Mouse (Mus musculus) left cerebral cortex, postnatal 4 days (tissue): ENCODE measurements around the gene Hdac7. TPM values are rescaled to one million over a fixed set of nuclear protein-coding genes. Genes with fewer than 3 reads are reported as not detected.

Experiments
- DNase-seq: peaks from one replicate; pipeline ENCODE4 v3.0.0-alpha.2; 2022
- intact Hi-C: fragments of 180-260 bp; cut with DNase I; formaldehyde crosslinking; loops from one replicate; pipeline ENCODE4 v1.15.1; 2025
- total RNA-seq, 2 experiments: library from RNA; stranded (reverse); gene quantifications; 2 replicates each; pipeline ENCODE4 v1.2.3; 2021

The Hdac7 gene
- total RNA-seq, 2 experiments from 2014 or later = 41.0 to 41.3 TPM

GRCm38 (mm10) chr15:97858431-97858830, 14.1 kb upstream of the Hdac7 start:
- DNase-seq = no peak
- intact Hi-C loops = loop anchor here (10.0 kb wide), 1 partner anchor 96 kb away; no protein-coding TSS in a partner anchor

DNA sequence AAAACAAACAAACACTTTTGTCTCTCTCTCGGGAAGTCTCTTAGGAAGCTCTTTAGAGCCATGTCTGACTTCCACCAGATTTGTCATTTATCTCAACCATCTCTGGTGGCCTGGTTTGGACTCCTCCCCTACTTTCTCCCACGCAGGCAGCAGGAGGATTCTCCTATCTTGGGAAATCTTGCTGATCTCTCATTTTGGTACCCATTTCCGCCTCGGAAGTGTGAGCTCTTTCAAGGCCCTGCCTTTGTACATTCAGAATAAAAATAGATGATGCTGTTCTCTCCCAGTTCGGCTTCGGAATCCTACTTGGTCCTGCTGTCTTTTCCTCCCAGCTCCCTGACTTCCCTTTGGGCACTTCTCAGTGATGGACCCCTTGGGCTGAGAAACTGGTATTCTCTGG, 10.2 kb upstream of the Hdac7 start:
- intact Hi-C loops = loop anchor here (10.0 kb wide), 1 partner anchor 100 kb away; no protein-coding TSS in a partner anchor
- no peak for DNase-seq

GRCm38 (mm10) chr15:97854059-97854458, 9.8 kb upstream of the Hdac7 start:
- intact Hi-C loops = loop anchor here (10.0 kb wide), 1 partner anchor 101 kb away; no protein-coding TSS in a partner anchor
- DNase-seq = no peak

DNA sequence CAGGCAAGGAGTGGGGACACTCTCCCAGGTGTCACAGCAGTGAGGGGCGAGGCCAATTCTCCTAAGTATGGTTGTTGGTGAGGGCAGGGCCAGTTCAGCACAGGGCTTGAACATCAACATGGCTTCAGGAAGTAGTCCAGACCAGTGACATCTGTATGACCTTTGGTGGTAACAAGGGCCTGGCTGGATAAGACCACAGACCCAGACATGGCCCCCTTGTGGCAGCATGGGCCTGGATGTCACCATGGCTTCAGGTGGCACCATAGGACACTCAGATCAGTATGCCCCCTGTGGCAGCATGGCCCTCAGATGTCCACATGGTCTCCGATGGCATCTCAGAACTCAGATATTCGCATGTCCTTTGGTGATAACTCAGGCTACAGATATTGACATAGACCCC, 8.0 kb upstream of the Hdac7 start:
- intact Hi-C loops = loop anchor here (10.0 kb wide), 1 partner anchor 103 kb away; no protein-coding TSS in a partner anchor
- DNase-seq = no peak

DNA sequence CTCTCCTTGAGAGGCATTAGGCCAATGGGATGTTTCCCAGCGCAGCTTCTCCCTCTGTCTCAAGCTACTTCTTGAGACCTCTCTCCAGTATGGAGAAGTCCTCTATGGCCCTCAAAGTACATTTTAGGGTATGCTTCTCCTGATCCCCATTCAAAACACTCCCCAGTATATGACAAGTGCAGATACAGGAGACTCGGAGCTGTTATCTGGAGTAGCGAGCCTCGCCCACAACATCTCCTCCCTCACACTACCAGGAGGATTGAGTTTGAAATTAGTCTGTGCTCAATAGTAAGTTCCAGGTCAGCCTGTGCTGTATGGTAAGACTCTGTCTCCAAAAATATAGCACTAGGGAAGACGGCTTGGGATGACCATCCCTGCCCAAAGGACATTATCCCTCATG, 6.7 kb upstream of the Hdac7 start:
- intact Hi-C loops = loop anchor here (10.0 kb wide), 1 partner anchor 104 kb away; no protein-coding TSS in a partner anchor
- DNase-seq = no peak

DNA sequence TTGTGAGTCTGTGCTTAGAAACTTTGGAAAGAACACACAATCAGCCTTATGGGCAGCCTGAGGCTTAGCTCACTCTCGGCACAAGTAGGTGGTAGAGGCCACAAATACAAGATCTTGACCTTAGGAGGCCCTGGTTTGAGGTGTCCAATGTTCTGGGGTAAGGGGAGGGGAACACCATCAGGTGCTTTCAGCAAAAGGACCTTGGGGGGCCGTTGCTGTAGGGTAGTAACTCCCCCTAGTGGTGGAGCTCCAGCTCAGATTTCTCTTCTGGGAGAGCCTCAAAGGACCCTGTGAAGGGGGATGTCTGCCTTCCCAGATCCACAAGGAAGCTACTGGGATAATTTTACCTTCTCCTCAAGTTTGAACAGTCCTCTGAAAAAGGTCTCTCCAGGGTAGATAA, 6.1 kb upstream of the Hdac7 start:
- intact Hi-C loops = loop anchor here (10.0 kb wide), 1 partner anchor 104 kb away; no protein-coding TSS in a partner anchor
- DNase-seq = no peak

- intact Hi-C loops = loop anchor here (5.0 kb wide), 1 partner anchor 132 kb away; no protein-coding TSS in a partner anchor
These were observed 5.0 kb upstream of the Hdac7 start for GRCm38 (mm10) chr15:97849116-97849911.

DNA sequence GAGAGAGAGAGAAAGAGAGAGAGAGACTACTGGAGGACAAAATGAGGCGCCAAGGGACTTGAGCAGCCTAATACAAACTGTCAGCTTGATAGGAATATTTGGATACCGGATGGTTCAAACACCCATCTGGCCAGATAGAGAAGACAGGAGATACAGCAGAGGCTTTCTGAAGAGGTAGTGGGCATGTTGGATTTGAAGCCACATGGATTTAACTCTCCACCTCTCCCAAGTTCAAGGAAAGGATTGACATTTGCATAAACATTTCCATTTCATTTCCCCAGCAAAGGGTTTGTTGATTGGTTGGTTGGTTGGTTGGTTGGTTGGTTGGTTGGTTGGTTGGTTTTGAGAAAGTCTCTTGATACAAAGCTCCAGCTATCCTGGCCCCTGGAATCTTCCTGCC, 3.6 kb upstream of the Hdac7 start:
- intact Hi-C loops = loop anchor here (5.0 kb wide), 1 partner anchor 131 kb away; no protein-coding TSS in a partner anchor
- DNase-seq = no peak

More at GRCm38 (mm10) chr15:97849116-97849911, 5.0 kb upstream of the Hdac7 start:
- DNase-seq = peak; percentile 91

DNA sequence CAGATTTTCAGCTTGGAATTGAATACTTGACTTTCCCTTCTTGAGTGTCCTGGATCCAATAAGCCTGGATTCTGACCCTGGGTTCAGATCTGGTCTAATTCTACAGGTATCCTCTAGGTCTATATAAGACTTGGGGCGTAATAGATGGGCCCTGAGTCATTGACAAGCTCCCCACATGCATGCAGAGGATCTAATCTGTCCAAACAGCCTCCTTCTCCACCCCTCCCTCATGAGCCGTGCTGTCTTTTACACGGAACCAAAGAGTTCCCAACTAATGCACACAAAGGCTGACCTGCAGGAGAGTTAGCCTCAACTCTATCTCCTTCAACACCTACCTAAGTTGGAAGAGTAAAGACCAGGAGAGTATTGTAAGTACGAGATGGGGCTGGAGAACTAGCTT, 3.0 kb upstream of the Hdac7 start:
- intact Hi-C loops = loop anchor here (5.0 kb wide), 1 partner anchor 130 kb away; no protein-coding TSS in a partner anchor

GRCm38 (mm10) chr15:97846121-97846882, 2.0 kb upstream of the Hdac7 start:
- DNase-seq = no peak
- intact Hi-C loops = loop anchor here (5.0 kb wide), 1 partner anchor 129 kb away; no protein-coding TSS in a partner anchor

More for the DNA sequence above, 3.0 kb upstream of the Hdac7 start:
- DNase-seq = no peak

DNA sequence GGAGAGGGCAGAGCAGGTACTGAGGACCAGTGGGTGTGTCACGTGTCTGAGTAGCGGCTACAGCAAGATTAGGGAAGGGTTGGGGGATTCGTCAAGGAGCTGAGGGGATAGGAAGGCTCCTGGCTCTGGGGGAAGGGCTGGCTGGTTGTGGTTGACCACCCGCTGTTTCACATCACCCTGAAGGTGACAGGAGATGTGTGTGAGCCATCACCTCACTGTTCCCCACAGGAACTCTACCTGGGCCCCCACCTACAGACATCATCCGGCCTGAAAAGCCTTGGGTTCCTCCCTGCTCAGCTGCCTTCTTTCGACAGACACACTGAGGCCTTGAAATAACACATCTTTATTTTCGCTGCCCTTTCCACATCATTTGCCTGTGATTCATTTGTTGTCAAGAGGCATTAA, 1.1 kb downstream of the Hdac7 start:
- DNase-seq = no peak
- intact Hi-C loops = no loop called here

- intact Hi-C loops = no loop called here
- no peak for DNase-seq
These were observed 2.2 kb downstream of the Hdac7 start for GRCm38 (mm10) chr15:97842058-97842457.

GRCm38 (mm10) chr15:97841383-97841782, 2.9 kb downstream of the Hdac7 start:
- DNase-seq = no peak
- intact Hi-C loops = no loop called here

DNA sequence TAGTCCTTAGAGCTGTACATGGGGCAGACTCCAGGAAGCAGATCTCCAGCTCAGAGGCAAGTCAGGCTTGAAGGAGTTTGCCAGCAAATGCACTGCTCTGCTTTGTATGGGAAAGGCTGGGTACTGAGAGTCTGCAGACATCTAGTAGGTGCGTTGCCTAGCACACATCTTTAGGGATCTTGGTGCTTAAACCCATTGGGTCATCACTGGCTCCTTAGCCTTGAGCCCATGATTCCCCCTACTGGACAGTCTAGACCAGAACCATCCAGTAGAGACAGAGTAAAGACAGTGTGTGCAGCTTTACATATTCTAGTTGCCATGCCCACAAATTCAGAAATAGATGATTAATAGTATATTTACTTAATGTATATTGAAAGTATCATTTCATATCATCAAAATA, 3.5 kb downstream of the Hdac7 start:
- no peak for DNase-seq
- intact Hi-C loops = no loop called here

GRCm38 (mm10) chr15:97839991-97840455, 4.3 kb downstream of the Hdac7 start:
- DNase-seq = peak; percentile 82
- intact Hi-C loops = no loop called here

- no peak for DNase-seq
- intact Hi-C loops = no loop called here
These were observed 4.8 kb downstream of the Hdac7 start for GRCm38 (mm10) chr15:97839473-97839872.

DNA sequence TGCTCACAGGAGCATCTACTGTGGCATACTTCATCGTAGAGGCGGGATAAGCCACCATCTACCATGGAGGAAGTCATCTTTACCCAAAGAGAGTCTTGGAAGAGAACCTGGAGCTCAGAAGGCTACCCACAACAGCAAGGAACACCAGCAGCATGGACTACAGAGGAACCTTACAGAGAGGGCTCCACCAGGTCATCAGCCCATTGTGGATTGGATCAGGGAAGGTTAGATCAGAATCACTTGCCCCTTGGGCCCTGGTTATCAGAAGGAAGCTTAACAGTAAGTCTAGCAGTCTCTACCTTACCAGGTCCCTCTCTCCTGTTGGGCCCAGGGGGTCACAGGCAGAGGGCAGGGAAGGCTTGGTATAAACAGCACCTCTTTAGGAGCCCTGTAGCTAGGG, 5.3 kb downstream of the Hdac7 start:
- intact Hi-C loops = no loop called here
- DNase-seq = no peak

DNA sequence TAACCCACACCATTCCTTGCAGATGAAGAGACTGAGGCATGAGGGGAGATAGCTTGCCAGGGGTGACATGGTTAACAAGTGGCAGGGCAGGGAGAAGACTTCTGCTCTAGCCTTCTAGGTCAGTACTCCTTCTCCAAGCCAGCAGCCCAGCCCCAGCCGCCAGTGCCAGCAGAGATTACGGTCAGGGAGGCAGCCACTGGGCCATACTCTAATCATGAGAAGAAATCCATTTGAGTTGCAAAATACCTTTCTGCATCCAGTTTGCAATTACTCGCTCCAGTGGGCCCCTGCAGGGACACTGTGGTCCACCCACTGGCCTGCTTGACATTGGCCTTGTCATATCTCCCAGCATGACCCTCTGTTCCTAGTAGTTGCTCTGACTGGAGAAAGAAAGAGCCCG, 5.9 kb downstream of the Hdac7 start:
- peak; percentile 85 for DNase-seq
- intact Hi-C loops = no loop called here

DNA sequence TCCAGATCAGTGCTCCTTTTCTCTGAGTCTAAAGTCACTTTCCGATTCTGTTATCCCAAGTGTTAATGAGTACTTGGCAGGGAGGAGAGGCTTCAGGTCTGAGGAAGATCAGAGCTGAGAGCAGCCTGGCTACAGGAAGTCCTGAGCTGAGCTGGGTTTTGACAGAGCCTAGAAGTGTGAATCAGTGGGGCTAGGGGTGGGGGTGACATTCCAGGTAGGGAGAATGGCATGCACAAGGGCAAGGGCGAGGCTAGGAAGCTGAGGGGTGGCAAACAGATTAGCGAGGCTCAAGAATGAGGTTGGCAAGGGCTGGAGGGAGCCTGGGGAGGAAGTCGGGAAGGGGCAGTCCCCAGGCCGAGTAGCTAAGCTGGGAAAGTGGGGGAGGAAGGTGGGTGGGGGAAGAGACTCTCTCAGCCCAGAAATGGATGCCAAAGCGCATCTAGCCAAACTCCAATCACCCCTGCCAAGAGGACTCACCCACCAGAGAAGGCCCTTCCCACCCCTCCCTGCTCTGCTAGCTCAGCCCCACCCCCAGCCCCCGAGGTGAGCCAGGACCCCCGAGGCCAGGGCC, 6.7 kb downstream of the Hdac7 start:
- intact Hi-C loops = no loop called here
- peak; percentile 82 for DNase-seq

- intact Hi-C loops = no loop called here
- DNase-seq = no peak
These were observed 7.4 kb downstream of the Hdac7 start for GRCm38 (mm10) chr15:97836894-97837247.
